Mouse (Mus musculus) limb, embryonic 11.5 days (tissue): ENCODE data around the gene Usp48. TPM values are rescaled to one million over a fixed set of nuclear protein-coding genes. Genes with fewer than 3 reads are reported as not detected.
A peak's percentile ranks its signal among the peaks of the same experiment; 100 is the strongest.

Experiments used
- ATAC-seq: fragments of 200-750 bp; cut with Nextera tagmentation; 2 replicates; pipeline ENCODE4 v1.8.0; 2017; ENCODE audit warnings: low read depth; ENCODE audit not compliant: insufficient number of reproducible peaks, low FRiP score, low TSS enrichment
- DNase-seq: peaks from one replicate; pipeline ENCODE4 v3.0.0-alpha.2; 2015; ENCODE audit warnings: low spot score
- H3K27ac ChIP-seq: fragments of 300-500 bp; sonication (generic); replicated peaks from 2 replicates; pipeline ENCODE4 v1.5.1; 2014; ENCODE audit warnings: low read depth, mild to moderate bottlenecking, low read length
- H3K27me3 ChIP-seq: fragments of 300-500 bp; sonication (generic); 2 replicates; pipeline ENCODE4 v1.6.1; 2014; ENCODE audit warnings: mild to moderate bottlenecking, low read length, mixed read lengths; ENCODE audit not compliant: control insufficient read depth, insufficient read depth
- H3K36me3 ChIP-seq: fragments of 300-500 bp; sonication (generic); 2 replicates; pipeline ENCODE4 v1.6.1; 2014; ENCODE audit warnings: mild to moderate bottlenecking, low read length, moderate library complexity, mixed read lengths; ENCODE audit not compliant: control insufficient read depth, insufficient read depth
- H3K4me1 ChIP-seq: fragments of 300-500 bp; sonication (generic); 2 replicates; pipeline ENCODE4 v1.6.1; 2014; ENCODE audit warnings: low read length, mixed read lengths; ENCODE audit not compliant: control insufficient read depth, insufficient read depth
- H3K4me2 ChIP-seq: fragments of 300-500 bp; sonication (generic); 2 replicates; pipeline ENCODE4 v1.6.1; 2014; ENCODE audit warnings: low read depth, mild to moderate bottlenecking, moderate library complexity; ENCODE audit not compliant: severe bottlenecking
- H3K4me3 ChIP-seq: fragments of 300-500 bp; sonication (generic); 2 replicates; pipeline ENCODE4 v1.5.1; 2014; ENCODE audit warnings: low read depth, low read length
- H3K9ac ChIP-seq: fragments of 300-500 bp; sonication (generic); 2 replicates; pipeline ENCODE4 v1.6.1; 2014; ENCODE audit warnings: mild to moderate bottlenecking, low read length
- H3K9me3 ChIP-seq: fragments of 300-500 bp; sonication (generic); 2 replicates; pipeline ENCODE4 v1.6.1; 2016; ENCODE audit warnings: low read length; ENCODE audit not compliant: control insufficient read depth
- WGBS: fragments of 180-500 bp; shearing (Covaris S2); extraction: QIAGEN DNeasy Blood & Tissue Kit; methylation state at CpG from one replicate; pipeline ENCODE4 v1.1.7; 2014; 5-methylcytosine and 5-hydroxymethylcytosine counted together
- polyA plus RNA-seq: library from polyadenylated mRNA; unstranded; fragments of >200 nt; fragmentation: Nextera tagmentation; extraction: Ambion mirVana; gene quantifications from 2 replicates; pipeline ENCODE4 v1.2.1, GENCODE M21; 2014

Gene Usp48
- polyA plus RNA-seq, 1 experiment from 2014 or later = 93.0 TPM

DNA sequence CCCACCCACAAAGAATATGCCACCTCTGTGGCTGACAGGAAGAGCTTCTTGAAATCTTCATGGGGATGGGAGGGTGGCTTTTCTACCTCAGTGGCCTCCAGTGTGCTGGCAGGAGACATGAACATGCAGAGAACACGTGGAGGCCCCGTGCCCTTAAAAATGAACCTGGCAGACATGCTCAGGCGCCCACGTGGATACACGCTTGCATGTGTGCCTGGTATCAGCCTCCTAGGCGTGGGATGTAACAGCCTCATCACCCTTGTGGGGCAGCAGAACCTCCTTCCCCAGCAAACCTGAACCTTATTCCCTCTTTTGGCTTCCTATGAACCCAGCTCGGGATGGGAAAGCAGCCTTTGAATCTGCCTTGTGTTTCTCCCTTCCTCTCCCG lies 73.4 kb downstream of the Usp48 start:
- DNase-seq (no peak), ATAC-seq (no peak)
- WGBS = 72% methylated on average over 8 of the region's 8 CpGs
- Histone ChIP-seq H3K4me2 (no peak overlapping the region), H3K4me3 (no peak overlapping the region), H3K4me1 (peaks cover 6% of the 10 kb centered on the region; the same call in 1 of the 2 replicates), H3K27me3 (peaks cover 26% of the 10 kb centered on the region), H3K9ac (no peak overlapping the region), H3K27ac (no peak overlapping the region), H3K36me3 (no peaks in the 10 kb centered on the region), H3K9me3 (no peaks in the 10 kb centered on the region)

DNA sequence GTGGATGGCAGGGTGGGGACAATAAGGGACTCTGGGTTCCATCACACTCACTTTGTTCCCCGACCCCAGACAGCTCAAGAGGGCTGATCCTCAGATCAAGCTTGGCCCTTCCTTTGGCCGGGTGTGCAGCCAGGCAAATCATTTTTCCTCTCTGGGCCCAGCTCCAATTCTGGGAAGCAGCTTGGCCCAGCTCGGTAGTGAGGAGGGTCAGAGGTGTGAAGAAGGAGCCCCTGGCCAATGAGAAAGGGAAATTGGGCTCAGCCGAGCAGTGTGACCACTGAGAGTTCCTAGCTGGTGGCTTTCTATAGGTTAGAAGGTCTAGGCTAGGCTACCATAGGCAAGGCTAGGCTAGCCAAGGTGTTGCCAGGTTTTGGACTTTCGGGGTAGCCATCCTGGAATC lies 74.2 kb downstream of the Usp48 start:
- no peak overlapping the region for H3K4me3 ChIP-seq
- DNase-seq = no peak
- H3K36me3 ChIP-seq = no peaks in the 10 kb centered on the region
- no peak for ATAC-seq
- H3K4me2 ChIP-seq = no peak overlapping the region
- no peak overlapping the region for H3K9ac ChIP-seq
- H3K4me1 ChIP-seq = peaks cover 6% of the 10 kb centered on the region; the same call in 1 of the 2 replicates
- no peak overlapping the region for H3K27ac ChIP-seq
- WGBS = 60% methylated on average over 5 of the region's 5 CpGs
- H3K9me3 ChIP-seq = no peaks in the 10 kb centered on the region
- peaks cover 26% of the 10 kb centered on the region for H3K27me3 ChIP-seq

DNA sequence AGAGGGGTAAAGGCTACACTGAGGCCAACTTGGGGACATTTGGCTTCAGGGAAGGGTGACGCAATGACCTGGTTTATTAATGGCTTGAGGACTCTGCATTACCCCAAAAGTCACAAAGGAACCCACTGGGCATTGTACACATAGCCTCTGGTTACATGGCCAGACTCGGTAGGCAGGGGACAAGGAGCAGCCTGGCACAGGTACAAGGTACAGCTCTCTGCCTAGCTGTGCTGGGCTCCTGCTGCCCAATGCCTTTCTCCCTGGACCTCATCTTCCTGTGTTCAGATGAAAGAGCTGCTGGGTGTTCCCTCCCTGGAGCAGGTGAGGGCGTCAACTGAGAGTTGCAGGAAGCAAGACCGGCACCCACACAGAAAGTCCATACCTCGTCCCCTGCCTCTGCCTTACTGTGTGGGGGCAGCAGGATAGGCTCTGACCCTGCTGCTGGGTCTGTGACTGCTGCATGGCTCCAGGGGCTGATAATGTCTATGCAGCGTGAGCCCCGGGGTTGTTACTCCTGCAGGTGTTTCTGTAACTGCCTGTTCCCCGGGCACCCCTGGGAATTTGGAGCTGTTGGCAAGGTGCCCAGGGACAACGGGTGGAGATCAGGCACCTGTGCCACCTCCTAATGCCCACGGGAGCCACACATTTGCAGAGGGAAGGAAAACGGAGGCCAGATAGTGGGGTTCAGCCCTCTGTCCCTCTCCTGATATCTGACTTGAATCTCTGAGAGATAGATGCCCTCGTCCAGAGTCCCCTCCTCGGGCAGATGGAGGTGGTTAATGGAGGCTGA lies 78.4 kb downstream of the Usp48 start:
- WGBS = 74% methylated on average over 13 of the region's 13 CpGs
- ATAC-seq = no peak
- no peak overlapping the region for H3K9ac ChIP-seq

GRCm38 (mm10) chr4:137675566-137675965 lies 82.0 kb downstream of the Usp48 start:
- Histone ChIP-seq H3K4me2 (no peak overlapping the region), H3K27me3 (peaks cover 6% of the 10 kb centered on the region), H3K9ac (no peak overlapping the region), H3K9me3 (no peaks in the 10 kb centered on the region), H3K36me3 (no peaks in the 10 kb centered on the region), H3K4me3 (no peak overlapping the region), H3K4me1 (no peaks in the 10 kb centered on the region), H3K27ac (no peak overlapping the region)
- ATAC-seq = no peak
- DNase-seq = no peak
- WGBS = 71% methylated on average over 7 of the region's 7 CpGs

More for the DNA sequence above, 78.4 kb downstream of the Usp48 start:
- Histone ChIP-seq H3K9me3 (no peaks in the 10 kb centered on the region), H3K4me3 (no peak overlapping the region), H3K27ac (no peak overlapping the region), H3K4me1 (no peaks in the 10 kb centered on the region), H3K36me3 (no peaks in the 10 kb centered on the region), H3K4me2 (no peak overlapping the region), H3K27me3 (no peaks in the 10 kb centered on the region; the same call in 1 of the 2 replicates)
- DNase-seq = no peak

- Histone ChIP-seq H3K4me3 (no peak overlapping the region), H3K9ac (no peak overlapping the region), H3K27me3 (peaks cover 11% of the 10 kb centered on the region), H3K4me1 (no peaks in the 10 kb centered on the region), H3K4me2 (no peak overlapping the region), H3K36me3 (no peaks in the 10 kb centered on the region), H3K27ac (no peak overlapping the region), H3K9me3 (no peaks in the 10 kb centered on the region)
- DNase-seq (peak; percentile 89), ATAC-seq (no peak)
- WGBS = 12% methylated on average over 11 of the region's 11 CpGs
Observed at GRCm38 (mm10) chr4:137676057-137676456, 82.5 kb downstream of the Usp48 start.

GRCm38 (mm10) chr4:137676700-137677484 lies 83.3 kb downstream of the Usp48 start:
- ATAC-seq (no peak), DNase-seq (no peak)
- WGBS = 59% methylated on average over 13 of the region's 13 CpGs
- Histone ChIP-seq H3K4me3 (no peak overlapping the region), H3K4me1 (0 out of 2 replicates have a peak, but pooled peaks cover 6% of the 10 kb centered on the region), H3K36me3 (no peaks in the 10 kb centered on the region), H3K27me3 (peaks cover 19% of the 10 kb centered on the region), H3K4me2 (no peak overlapping the region), H3K9me3 (no peaks in the 10 kb centered on the region), H3K9ac (no peak overlapping the region), H3K27ac (no peak overlapping the region)

GRCm38 (mm10) chr4:137677906-137678305 lies 84.4 kb downstream of the Usp48 start:
- H3K4me2 ChIP-seq = no peak overlapping the region
- no peak overlapping the region for H3K27ac ChIP-seq
- H3K36me3 ChIP-seq = no peaks in the 10 kb centered on the region
- ATAC-seq = no peak
- H3K4me1 ChIP-seq = 0 out of 2 replicates have a peak, but pooled peaks cover 7% of the 10 kb centered on the region
- peaks cover 30% of the 10 kb centered on the region for H3K27me3 ChIP-seq
- WGBS = 88% methylated on average over 5 of the region's 5 CpGs
- no peak overlapping the region for H3K9ac ChIP-seq
- no peak for DNase-seq
- no peaks in the 10 kb centered on the region for H3K9me3 ChIP-seq
- no peak overlapping the region for H3K4me3 ChIP-seq

GRCm38 (mm10) chr4:137678568-137678967 lies 85.0 kb downstream of the Usp48 start:
- Histone ChIP-seq H3K9me3 (no peaks in the 10 kb centered on the region), H3K9ac (no peak overlapping the region), H3K27me3 (peaks cover 30% of the 10 kb centered on the region), H3K4me2 (no peak overlapping the region), H3K4me3 (no peak overlapping the region), H3K4me1 (0 out of 2 replicates have a peak, but pooled peaks cover 7% of the 10 kb centered on the region), H3K36me3 (no peaks in the 10 kb centered on the region), H3K27ac (no peak overlapping the region)
- ATAC-seq (no peak), DNase-seq (no peak)
- 74% methylated on average over 9 of the region's 9 CpGs for WGBS
